Mouse (Mus musculus) c-Kit-negative CD71-positive TER-119-positive erythroid progenitor cells, embryonic 14.5 days (primary cell): ENCODE measurements around the gene Slc5a5.

ENCODE experiments used
- DNase-seq: peaks from one replicate; pipeline ENCODE4 v3.0.0-alpha.2; 2013; ENCODE audit warnings: low read depth, low spot score

The Slc5a5 gene

DNA sequence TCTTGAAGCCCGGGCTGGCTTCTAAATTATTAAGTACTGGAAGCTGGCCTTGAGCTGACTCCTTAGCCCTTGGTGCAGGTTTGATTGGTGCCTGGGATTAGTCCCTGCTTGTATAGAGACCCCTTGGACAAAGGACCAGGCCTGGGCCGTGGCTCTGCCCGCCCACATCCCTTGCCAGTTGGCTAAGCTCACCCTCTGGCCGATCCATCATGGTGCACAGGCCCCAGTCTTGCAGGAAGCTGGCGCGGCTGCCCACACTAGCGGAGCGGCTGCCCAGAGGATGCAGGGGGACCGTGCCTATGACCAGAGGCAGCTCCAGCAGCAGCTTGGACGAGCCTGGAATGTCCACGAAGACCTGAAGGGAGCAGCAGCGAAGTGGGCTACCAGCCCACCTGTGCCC is 55.9 kb downstream of the Slc5a5 start:
- DNase-seq: no peak

DNA sequence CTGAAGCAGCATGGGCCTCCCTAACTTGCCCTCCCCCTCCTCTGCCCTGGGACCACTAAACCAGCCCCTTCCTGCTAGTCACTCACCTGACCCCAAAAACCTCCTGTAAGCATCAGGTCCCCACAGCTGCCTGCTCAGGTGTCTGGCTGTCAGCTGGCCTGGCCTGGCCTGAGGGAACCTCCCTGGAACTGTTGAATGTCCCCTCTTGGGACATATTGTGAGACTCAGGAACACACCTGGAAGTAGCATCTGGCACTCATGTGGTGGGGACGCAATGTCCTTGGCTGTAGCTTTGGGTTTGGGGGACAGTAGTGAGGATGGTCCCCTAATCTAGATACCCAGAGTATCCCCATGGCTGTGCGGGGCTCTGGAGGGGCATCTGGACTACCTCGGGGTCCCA is 58.5 kb downstream of the Slc5a5 start:
- no peak for DNase-seq

DNA sequence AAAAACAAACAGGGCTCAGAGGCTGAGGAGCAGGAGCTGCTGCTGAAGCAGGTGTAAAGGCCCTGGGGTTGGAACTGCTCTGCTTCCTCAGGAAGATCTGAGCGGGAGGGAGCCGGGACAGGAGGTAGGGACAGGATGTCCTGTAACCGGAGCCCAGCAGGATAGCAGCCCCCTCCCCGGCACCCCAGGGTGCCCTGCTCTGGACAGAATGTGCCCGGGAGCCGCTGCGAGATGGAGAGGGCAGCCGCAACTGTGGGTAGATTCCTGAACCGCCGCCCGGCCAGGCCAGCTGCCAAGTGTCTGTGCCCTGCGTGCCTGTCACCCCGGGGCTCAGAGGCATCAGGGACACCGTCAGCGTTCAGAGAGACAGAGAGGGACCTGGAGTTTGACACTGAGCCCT is 59.0 kb downstream of the Slc5a5 start:
- no peak for DNase-seq

DNA sequence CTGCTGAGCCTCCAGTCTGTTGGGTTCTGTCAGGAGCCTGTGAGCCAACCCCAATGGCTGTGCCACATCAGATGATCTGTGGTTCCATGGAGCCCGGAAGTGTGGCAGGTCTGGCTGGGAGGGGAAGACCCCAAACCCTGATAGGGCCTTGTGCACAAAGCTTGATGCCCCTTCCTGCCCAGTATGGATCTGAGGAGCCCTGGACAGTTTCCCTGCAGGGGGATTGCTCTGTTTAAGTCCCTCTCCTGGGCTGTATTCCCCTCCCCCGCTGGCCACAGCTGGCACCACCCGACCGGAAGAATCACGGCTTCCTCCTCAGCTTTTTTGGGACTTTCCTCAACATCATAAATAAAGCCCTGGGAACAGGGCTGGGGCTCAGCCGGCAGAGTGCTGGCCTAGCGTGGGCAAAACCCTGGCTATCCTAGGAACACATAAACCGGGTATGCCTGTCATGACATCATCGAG is 59.5 kb downstream of the Slc5a5 start:
- DNase-seq: no peak
